In genomic region chr12:40327012-40327660, GRCm38 (mm10) we compare ENCODE assay signal across 13 mouse cellular contexts.
A peak's percentile ranks its signal among the peaks of the same experiment; 100 is the strongest.
DNase-seq lines count a peak whose midpoint lies in the region; ATAC-seq and TF ChIP-seq lines count a peak whose summit lies in the region.
"Had no signal": no experiment of that assay in that cellular context is flagged by ENCODE, and none has a peak within 500 bp of the region (broad histone marks: within the 10 kb centered on the region; RNA-seq: fewer than 3 reads in every experiment).

No protein-coding gene starts in this region.

- H3K4me1 ChIP-seq in heart, embryonic 11.5 days (ENCODE audit: control insufficient read depth, insufficient read depth, low read length), result no peaks in the 10 kb centered on the region
- H3K4me1 ChIP-seq in kidney, adult 2 months (ENCODE audit: control insufficient read depth, insufficient read depth, low read length), result peaks cover 6% of the 10 kb centered on the region; the same call in 1 of the 2 replicates
- H3K4me1 ChIP-seq in limb, embryonic 14.5 days (ENCODE audit: control insufficient read depth, insufficient read depth, low read length), result peaks cover 7% of the 10 kb centered on the region; the same call in 1 of the 2 replicates
- peaks cover 16% of the 10 kb centered on the region for H3K4me1 ChIP-seq in forebrain, embryonic 13.5 days
- H3K4me1 ChIP-seq in forebrain, embryonic 11.5 days (replicated peaks; ENCODE audit: control insufficient read depth, insufficient read depth, low read length), result peaks cover 2% of the 10 kb centered on the region; the same call in 1 of the 2 replicates

- no peak for TF ChIP-seq CTCF in kidney, adult 2 months (conservative IDR thresholded peaks at IDR 0.05; ENCODE audit: insufficient read depth, insufficient read length, low read depth, low read length)

- WGBS in heart, embryonic 11.5 days (ENCODE audit: insufficient replicate concordance), result 65% methylated on average over 5 of the region's 5 CpGs
- 45% methylated on average over 5 of the region's 5 CpGs for whole genome bisulfite sequencing in kidney, adult 2 months
- WGBS in limb, embryonic 14.5 days, result 30% methylated on average over 5 of the region's 5 CpGs
- 62% methylated on average over 5 of the region's 5 CpGs for whole genome bisulfite sequencing in forebrain, embryonic 13.5 days
- WGBS in forebrain, embryonic 11.5 days, result 75% methylated on average over 5 of the region's 5 CpGs

- no peak overlapping the region for H3K27ac ChIP-seq in heart, embryonic 11.5 days (ENCODE audit: low read depth, low read length)
- no peak overlapping the region; the same call in 1 of the 2 replicates for H3K27ac ChIP-seq in kidney, adult 2 months (ENCODE audit: insufficient read depth, low read depth, low read length)
- H3K27ac ChIP-seq in limb, embryonic 14.5 days (replicated peaks; ENCODE audit: low read depth, low read length), result no peak overlapping the region
- H3K27ac ChIP-seq in forebrain, embryonic 13.5 days, result no peak overlapping the region
- no peak overlapping the region for H3K27ac ChIP-seq in forebrain, embryonic 11.5 days (ENCODE audit: low read depth, low read length)
- H3K27ac ChIP-seq: hindbrain, embryonic 15.5 days; midbrain, embryonic 12.5 days had no signal

- peak; percentile 57 for DNase-seq in heart, adult 11 months
- peak; percentile 63 for DNase-seq in Muller cell, postnatal 12 days (ENCODE audit: inconsistent ontology term)
- peak; percentile 76 for DNase-seq in kidney, adult 2 months
- peak; percentile 62 for DNase-seq in limb, embryonic 14.5 days (ENCODE audit: low spot score)
- no peak for DNase-seq in adrenal gland, adult 8-10 months
- no peak for DNase-seq in forebrain, embryonic 11.5 days (ENCODE audit: low spot score)
- DNase-seq: B cell, adult 2 months; cerebellum, postnatal 25 days; heart, adult 18-20 months had no signal

- no peaks in the 10 kb centered on the region for H3K9me3 ChIP-seq in heart, embryonic 11.5 days (replicated peaks; ENCODE audit: control insufficient read depth, low read length)
- H3K9me3 ChIP-seq in limb, embryonic 14.5 days (ENCODE audit: control insufficient read depth, low read length), result no peaks in the 10 kb centered on the region
- H3K9me3 ChIP-seq in forebrain, embryonic 13.5 days (replicated peaks), result no peaks in the 10 kb centered on the region
- no peaks in the 10 kb centered on the region for H3K9me3 ChIP-seq in forebrain, embryonic 11.5 days (ENCODE audit: control insufficient read depth, low read length)
- H3K9me3 ChIP-seq: hindbrain, embryonic 15.5 days; midbrain, embryonic 12.5 days had no signal

- TF ChIP-seq POLR2A in kidney, adult 2 months (IDR thresholded peaks at IDR 0.05; ENCODE audit: low read depth, low read length), result no peak
- TF ChIP-seq POLR2A in limb, embryonic 14.5 days (IDR thresholded peaks at IDR 0.05; ENCODE audit: borderline replicate concordance, extremely low read depth, insufficient read depth, insufficient read length), result no peak

- H3K36me3 ChIP-seq in heart, embryonic 11.5 days (ENCODE audit: control insufficient read depth, insufficient read depth, low read length), result no peaks in the 10 kb centered on the region
- H3K36me3 ChIP-seq in kidney, adult 2 months (ENCODE audit: control insufficient read depth, insufficient read depth, low read length), result peaks cover 1% of the 10 kb centered on the region; the same call in 1 of the 2 replicates
- H3K36me3 ChIP-seq in limb, embryonic 14.5 days (ENCODE audit: control insufficient read depth, insufficient read depth, low read length), result 0 out of 2 replicates have a peak, but pooled peaks cover 4% of the 10 kb centered on the region
- H3K36me3 ChIP-seq in forebrain, embryonic 13.5 days (ENCODE audit: poor library complexity, severe bottlenecking), result no peaks in the 10 kb centered on the region
- H3K36me3 ChIP-seq in forebrain, embryonic 11.5 days (ENCODE audit: control insufficient read depth, insufficient read depth, low read length), result no peaks in the 10 kb centered on the region
- H3K36me3 ChIP-seq: hindbrain, embryonic 15.5 days had no signal

- H3K4me2 ChIP-seq in heart, embryonic 11.5 days, result no peak overlapping the region
- H3K4me2 ChIP-seq in limb, embryonic 14.5 days (replicated peaks; ENCODE audit: low read depth, low read length, severe bottlenecking), result no peak overlapping the region
- H3K4me2 ChIP-seq in forebrain, embryonic 13.5 days, result no peak overlapping the region
- no peak overlapping the region for H3K4me2 ChIP-seq in forebrain, embryonic 11.5 days (ENCODE audit: low read depth, low read length, severe bottlenecking)
- H3K4me2 ChIP-seq: hindbrain, embryonic 15.5 days; midbrain, embryonic 12.5 days had no signal

- H3K27me3 ChIP-seq in heart, embryonic 11.5 days (ENCODE audit: control insufficient read depth, insufficient read depth, low read length), result no peaks in the 10 kb centered on the region
- no peaks in the 10 kb centered on the region for H3K27me3 ChIP-seq in kidney, adult 2 months (replicated peaks; ENCODE audit: control insufficient read depth, insufficient read depth, low read length)
- no peaks in the 10 kb centered on the region for H3K27me3 ChIP-seq in limb, embryonic 14.5 days (ENCODE audit: control insufficient read depth, insufficient read depth, low read length)
- no peaks in the 10 kb centered on the region for H3K27me3 ChIP-seq in forebrain, embryonic 13.5 days
- no peaks in the 10 kb centered on the region for H3K27me3 ChIP-seq in forebrain, embryonic 11.5 days (ENCODE audit: control insufficient read depth, insufficient read depth, low read length)
- H3K27me3 ChIP-seq: hindbrain, embryonic 15.5 days; midbrain, embryonic 12.5 days had no signal

- no peak for ATAC-seq in heart, embryonic 11.5 days (replicated peaks; ENCODE audit: insufficient number of reproducible peaks, low FRiP score, low TSS enrichment)
- ATAC-seq in limb, embryonic 14.5 days (ENCODE audit: low FRiP score, low read depth), result peak; percentile 79
- no peak for ATAC-seq in forebrain, embryonic 13.5 days
- ATAC-seq in forebrain, embryonic 11.5 days (replicated peaks; ENCODE audit: low FRiP score), result no peak

- no peak overlapping the region for H3K9ac ChIP-seq in heart, embryonic 11.5 days (ENCODE audit: low read depth, low read length)
- H3K9ac ChIP-seq in limb, embryonic 14.5 days (ENCODE audit: low read depth, low read length, severe bottlenecking), result no peak overlapping the region
- H3K9ac ChIP-seq in forebrain, embryonic 13.5 days, result no peak overlapping the region
- H3K9ac ChIP-seq in forebrain, embryonic 11.5 days (ENCODE audit: low read length), result no peak overlapping the region
- H3K9ac ChIP-seq: hindbrain, embryonic 15.5 days; midbrain, embryonic 12.5 days had no signal

- H3K4me3 ChIP-seq in heart, embryonic 11.5 days (ENCODE audit: low read depth, low read length), result no peak overlapping the region
- H3K4me3 ChIP-seq in kidney, adult 2 months (ENCODE audit: insufficient read depth, low read depth, low read length), result no peak overlapping the region
- no peak overlapping the region for H3K4me3 ChIP-seq in limb, embryonic 14.5 days (replicated peaks; ENCODE audit: low read length)
- H3K4me3 ChIP-seq in forebrain, embryonic 13.5 days, result no peak overlapping the region
- H3K4me3 ChIP-seq in forebrain, embryonic 11.5 days (ENCODE audit: low read depth, low read length), result no peak overlapping the region
- H3K4me3 ChIP-seq: hindbrain, embryonic 15.5 days; midbrain, embryonic 12.5 days had no signal

Comparison
In these comparisons a context has a peak if more than half of its experiments do, and no peak if none do; other contexts are left out.
1. DNase-seq: peak in heart, adult 11 months (single experiment), Muller cell, postnatal 12 days (single experiment), kidney, adult 2 months (single experiment) and limb, embryonic 14.5 days (single experiment); none in adrenal gland, adult 8-10 months (single experiment) and forebrain, embryonic 11.5 days (single experiment).